Mouse (Mus musculus) lung, adult 2 months (tissue): ENCODE measurements around the gene F12.

Source experiments
- CTCF ChIP-seq: fragments of 200-500 bp; IDR thresholded peaks from 2 replicates; pipeline ENCODE4 v1.5.1; 2011; ENCODE audit warnings: mild to moderate bottlenecking, low read length, control low read depth; ENCODE audit not compliant: insufficient read depth
- POLR2A ChIP-seq: fragments of 200-500 bp; IDR thresholded peaks from 2 replicates; pipeline ENCODE4 v1.6.1; 2011; ENCODE audit warnings: low read depth, mild to moderate bottlenecking, control low read depth, low read length, borderline replicate concordance; ENCODE audit errors: extremely low read depth

GRCm38 (mm10) chr13:55474621-55475069 is 48.1 kb upstream of the F12 start:
- TF ChIP-seq CTCF: no peak
- no peak for TF ChIP-seq POLR2A
